Mouse (Mus musculus): Measurements from ENCODE around the gene Cwf19l2.
"Not testable (repeated sequence)": the region's sequence is repeated elsewhere in the genome, so short reads cannot be mapped to it uniquely, and the experiment has no call there.

The Cwf19l2 gene

DNA sequence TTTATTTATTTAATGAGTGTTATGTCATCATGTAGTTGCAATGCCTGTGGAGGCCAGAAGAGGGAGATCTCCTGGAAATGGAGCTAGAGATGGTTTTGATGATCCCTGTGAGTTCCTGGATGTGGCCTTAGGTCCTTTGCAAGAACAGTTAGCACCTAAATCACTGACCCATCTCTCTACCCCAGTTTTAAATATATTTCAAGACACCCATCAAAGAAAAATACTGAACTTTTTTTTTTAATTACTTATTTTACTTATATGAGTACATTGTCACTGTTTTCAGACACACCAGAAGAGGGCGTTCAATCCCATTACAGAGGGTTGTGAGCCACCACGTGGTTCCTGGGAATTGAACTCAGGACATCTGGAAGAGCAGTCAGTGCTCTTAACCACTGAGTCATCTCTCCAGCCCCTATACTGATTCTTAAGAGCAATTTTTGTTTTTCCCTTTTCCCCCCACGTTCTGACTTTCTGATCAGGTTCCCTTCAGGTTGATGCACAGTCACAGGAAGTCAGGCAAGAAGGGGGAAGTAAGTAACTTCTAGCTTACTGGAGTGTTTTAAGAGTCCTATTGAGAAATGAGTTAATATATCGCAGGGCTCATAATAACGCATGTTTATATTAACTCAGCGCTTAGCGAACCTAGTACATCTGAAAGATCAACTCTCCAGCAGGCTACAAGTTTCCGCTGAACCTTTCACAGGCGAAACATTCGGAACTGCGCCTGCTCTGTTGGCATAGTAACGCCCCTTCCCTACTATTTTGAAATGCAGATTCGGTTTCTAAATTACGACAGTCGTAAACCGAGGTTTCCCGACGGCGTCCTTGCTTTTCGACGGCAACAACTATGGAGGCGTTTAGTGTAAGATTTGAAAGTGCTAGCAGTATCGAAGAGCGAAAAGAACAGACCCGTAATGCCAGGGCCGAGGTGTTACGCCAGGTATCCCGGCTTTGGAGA, at the start of gene Cwf19l2:
Gene Cwf19l2 (plus strand): TSS at position 342 of the 958 bp plus-strand sequence.
- in situ Hi-C loops (cut with MboI, MseI), result loop anchor here in 1 of 2 experiments (5.0 to 25.0 kb wide), 2 partner anchors 909 to 974 kb away; partner anchors contain the start of genes Aasdhppt, Kbtbd3 and Msantd4

DNA sequence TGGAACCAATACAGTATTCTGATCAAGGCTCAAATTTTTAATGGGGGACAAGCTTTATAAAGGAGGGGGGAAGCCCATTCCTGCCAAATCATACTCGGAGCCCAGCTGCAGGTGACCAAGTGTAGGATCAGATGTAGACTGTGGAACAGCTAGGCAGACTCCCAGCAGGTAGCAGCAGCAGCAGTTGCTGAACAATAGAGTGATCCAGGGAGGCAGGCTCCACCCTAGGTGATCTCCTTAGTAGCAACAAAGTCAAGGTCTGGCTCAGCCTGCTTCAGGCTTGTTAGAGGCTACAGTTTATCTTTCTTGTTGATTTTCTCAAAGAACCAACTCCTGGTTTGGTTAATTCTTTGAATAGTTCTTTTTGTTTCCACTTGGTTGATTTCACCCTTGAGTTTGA, 27.1 kb upstream of the Cwf19l2 start:
- in situ Hi-C loops (cut with MboI, MseI), result not testable (repeated sequence)

DNA sequence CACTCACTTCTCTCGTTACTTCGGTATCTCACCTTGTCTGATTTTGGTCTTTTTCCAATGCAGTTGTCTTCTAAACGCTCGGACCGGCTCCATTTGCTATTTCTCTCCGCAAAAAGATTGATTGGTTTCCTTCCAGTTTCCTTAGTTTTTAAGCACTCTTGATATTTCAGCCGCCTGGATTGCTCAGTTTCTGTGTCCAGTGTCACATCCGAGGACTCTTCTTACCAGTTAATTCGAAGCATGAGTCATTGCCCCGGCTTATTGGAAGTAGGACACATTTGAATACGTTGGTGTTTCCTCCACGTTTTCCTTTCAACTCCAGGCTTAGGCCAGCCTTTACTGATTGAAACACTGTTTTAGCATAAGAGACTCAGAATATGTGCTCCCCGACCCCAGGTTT, 980 bp downstream of the Cwf19l2 start:
- in situ Hi-C loops (cut with MboI, MseI), result loop anchor here in 1 of 2 experiments (5.0 to 25.0 kb wide), 2 partner anchors 908 to 973 kb away; partner anchors contain the start of genes Aasdhppt, Kbtbd3 and Msantd4

DNA sequence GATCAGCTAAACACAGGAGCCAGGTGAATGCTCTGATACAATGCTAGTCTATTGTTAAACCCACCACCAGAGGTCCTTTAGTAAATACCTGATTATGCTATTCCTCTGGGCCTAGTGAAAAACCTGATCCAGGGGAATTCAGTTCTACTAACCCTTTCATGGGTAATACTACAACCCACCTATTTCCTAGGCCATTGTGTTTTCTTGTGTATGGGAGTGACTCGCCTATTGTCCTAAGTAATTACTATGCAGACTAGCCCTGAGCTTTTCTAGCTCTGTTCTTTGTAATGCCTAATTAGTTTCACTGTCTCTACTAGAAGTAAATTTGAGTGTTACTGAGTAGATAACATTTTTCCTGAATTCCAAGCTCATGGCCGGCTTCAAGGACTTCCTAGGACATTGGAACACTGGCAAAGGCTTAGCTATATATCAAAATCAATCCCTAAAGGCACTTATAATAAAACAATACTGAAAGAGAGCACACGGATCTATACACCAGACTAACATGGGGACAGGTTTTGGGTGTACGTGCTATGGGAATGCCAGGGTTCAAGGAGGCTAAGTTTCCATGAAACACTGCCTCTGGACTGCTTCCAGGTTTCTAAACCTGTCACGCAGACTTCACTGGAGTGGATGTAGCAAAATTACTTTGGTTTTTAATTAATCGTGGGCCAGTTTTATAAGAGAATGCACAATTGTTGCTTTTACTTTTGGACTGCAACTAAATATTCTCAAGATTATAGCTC, 36.3 kb downstream of the Cwf19l2 start:
- in situ Hi-C loops (cut with MboI, MseI), result not testable (repeated sequence)

DNA sequence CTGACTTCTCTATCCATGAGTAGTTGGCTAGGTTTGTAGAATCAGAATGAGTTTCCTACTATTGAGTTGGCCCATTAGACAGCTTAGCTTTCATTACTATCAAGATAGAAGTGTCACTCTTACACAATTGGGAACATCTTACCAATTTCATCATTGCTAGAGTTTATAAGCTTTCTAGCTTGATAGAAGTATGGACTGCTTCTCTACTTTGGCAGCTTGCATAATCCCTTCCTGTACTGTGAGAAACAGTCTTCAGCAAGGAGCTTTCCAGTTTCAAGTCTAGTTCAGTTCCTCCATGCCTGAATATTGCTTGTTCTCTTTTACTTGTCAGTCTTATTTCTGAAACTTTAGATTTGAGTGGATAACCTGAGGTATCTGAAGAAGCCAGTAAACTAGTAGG, 68.5 kb downstream of the Cwf19l2 start:
- in situ Hi-C loops (cut with MboI, MseI), result no loop called here

DNA sequence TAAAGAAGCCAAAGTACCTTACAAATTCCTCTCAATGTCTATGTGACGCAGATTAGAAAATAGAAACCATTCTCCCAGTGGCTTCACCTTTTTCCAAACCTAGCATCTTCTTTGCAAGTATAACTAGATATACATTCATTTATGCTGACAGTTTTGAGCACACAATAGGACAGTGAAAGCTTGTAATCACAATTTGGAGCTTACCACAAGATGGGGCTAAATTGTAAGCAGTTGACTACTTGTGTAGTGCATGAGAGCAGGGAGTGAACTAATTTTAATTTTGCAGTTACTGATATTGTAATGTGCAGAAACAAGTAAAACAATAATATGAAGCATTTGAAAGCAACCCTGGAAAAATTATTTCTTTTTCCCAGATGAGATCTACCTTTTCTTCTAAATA, 115.3 kb downstream of the Cwf19l2 start:
- in situ Hi-C loops (cut with MboI, MseI), result no loop called here

DNA sequence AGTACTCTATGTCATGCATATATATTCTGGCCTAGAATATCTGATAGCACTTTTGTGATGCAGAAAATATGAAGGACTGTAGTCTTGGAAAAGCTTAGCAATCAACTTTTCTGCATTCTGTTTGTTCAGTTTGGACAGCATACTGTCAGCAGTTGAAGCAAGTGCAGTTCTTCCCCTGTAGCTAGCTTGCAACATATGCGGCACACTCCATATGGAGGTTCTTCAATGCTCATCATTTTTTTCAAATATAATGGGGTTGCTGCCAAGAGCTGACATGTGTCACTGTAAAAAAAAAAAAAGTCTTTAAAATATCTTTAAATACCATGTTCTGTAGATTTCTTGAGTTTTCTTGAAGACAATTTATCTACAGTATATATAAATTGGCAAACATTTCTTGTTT, 115.8 kb downstream of the Cwf19l2 start:
- in situ Hi-C loops (cut with MboI, MseI), result no loop called here

DNA sequence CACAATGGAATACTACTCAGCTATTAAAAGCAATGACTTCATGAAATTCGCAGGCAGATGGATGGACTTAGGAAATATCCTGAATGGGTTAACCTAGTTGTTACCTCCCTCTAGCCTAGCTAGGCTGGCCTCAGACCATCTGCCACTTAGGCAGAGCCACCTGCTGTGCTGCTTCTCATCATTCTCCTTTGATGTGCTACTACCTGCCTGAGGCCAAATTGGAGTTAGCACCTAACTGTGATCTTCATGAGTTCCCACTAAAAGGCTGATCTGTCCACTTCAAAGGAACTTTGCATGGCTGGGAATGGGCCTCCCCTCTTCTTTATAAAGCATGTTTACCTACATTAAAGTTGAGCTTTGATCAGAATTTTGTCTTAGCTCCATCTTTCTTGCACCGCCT, 117.6 kb downstream of the Cwf19l2 start:
- in situ Hi-C loops (cut with MboI, MseI), result no loop called here
